Mouse (Mus musculus): ENCODE measurements at regions not wholly inside any gene's neighbourhood (a gene's known extent, or its start where the extent isn't known, plus 50 kb on each side); places are given as distances from the start of the nearest gene placed in this dataset.

DNA sequence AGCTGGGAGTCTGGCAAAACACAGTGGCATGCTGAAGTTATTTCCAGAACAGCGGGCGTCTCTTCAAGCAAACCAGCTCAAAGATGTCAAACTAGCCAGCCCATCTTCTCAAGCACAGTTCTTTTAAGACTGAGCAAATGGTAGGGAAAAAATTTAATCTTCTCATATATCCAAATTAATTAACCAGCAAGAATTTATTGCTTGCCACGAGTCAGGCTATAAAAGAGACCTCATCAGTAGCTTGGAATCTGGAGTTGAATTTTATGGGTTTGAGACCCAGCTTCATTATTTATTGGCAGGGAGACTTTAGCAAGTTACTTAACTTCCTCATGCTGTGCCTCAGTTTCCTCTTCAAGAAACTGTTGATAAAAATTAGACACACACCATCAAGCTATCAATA is 742.5 kb upstream of the Tmpo start:
- no peak for DNase-seq (ENCODE audit: extremely low spot score)

DNA sequence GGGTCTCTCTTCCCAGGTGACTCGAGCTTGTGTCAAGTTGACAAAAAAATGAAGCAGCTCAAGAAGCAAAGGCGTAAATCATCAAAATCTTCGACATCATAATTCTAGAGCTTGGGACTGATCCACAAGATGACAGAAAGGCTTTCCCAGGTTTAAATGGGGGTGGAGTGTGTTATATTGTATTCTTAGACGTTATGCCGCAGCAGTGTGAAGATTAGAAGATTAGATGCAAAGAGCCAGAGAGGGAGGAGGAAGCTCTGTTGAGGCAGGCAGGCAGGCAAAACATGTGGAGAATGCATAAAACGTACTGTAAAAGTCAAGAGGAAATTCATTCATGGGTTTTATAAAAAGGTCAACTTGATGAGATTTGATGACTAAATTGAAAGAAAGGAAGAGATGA is 708.7 kb upstream of the Tmpo start:
- DNase-seq (ENCODE audit: extremely low spot score): no peak

DNA sequence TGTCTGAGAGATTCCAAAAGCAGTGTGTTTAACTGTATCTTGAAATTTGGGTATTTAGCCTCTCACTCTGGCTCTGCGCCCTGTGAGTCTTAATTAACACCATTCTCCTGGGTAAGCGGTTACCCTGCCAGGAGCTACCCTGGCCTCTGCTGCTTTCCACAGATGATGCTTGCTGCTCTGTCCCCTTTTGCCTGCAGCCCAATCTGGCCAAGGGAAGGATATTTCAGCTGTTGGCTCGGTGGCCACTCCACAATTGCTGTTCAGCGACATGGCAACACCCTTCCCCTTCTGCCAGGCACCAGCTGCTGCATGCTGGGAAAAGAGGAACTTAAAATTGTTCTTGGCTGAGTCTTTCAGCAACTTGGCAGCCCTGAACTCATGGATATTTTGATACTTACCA is 707.4 kb upstream of the Tmpo start:
- DNase-seq (ENCODE audit: extremely low spot score): no peak

DNA sequence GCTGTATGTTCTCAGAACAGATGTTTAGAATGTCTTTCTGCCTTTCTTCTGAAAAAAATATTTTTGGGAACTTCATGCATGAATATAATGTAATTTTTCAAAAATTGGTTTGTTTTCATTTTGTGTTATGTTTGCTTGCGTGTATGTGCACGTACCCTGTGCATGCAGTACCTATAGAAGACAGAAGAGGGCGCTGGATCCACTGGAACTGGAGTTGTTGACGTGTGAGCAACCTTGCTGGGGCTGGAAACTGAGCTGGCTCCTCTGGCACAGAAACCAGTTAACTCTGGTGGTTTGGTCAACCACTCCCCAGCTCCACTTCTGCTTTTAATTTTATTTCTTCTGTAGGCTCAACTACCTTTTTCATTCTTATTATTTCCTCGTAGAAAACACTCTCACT is 702.0 kb upstream of the Tmpo start:
- peak; percentile 21 for DNase-seq (ENCODE audit: extremely low spot score)

DNA sequence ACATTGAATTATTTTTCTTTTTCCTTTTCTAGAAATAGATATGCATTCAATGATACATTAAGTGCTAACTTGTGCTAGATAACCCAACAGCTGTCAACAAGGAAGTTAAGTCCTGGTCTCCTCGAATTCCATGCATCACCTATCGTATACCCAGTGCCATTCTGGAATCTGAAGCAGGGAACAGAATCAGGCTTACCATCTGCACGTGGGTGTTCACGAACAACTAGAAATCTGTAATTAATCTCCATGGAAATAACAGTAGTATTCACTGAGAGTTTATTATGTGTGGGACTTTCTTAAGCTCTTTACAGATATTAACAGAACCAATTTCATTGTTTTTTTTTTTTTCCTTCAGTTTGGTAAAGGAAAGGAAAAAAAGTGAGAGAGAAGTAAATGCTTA is 701.4 kb upstream of the Tmpo start:
- DNase-seq (ENCODE audit: extremely low spot score): no peak

DNA sequence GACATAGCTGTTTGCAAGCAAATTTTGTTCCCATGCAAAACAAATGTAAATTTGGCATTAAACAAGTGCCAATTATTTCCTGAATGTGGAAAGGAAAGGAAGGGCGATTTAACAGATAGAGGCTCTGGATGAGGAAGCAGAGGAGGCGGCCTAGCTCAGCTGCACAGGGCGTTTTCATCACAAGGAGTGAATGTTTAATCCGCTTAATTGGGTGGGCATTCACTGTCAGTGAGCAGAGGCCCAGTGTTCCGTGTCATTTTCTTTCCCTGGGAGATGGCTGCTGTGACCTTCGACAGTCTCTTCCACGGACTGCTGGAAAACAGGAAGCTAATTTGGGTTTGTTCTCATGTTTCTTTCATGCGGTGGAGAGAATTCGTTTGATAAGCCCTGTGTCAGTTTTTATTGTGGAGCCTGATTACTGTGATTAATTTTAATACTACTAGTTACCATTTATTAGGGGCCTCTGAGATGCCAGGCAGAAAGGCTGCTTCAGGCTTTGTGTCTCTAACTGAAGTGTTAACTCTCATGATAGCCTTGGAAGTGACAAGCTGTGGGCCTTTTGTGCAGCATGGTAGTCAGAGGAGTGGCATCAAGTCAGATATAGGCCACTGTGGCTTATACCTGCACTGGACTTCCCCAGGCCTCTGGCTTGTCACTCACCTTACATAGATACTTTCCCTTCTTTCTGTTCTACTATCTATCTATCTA is 700.6 kb upstream of the Tmpo start:
- DNase-seq (ENCODE audit: extremely low spot score): no peak

DNA sequence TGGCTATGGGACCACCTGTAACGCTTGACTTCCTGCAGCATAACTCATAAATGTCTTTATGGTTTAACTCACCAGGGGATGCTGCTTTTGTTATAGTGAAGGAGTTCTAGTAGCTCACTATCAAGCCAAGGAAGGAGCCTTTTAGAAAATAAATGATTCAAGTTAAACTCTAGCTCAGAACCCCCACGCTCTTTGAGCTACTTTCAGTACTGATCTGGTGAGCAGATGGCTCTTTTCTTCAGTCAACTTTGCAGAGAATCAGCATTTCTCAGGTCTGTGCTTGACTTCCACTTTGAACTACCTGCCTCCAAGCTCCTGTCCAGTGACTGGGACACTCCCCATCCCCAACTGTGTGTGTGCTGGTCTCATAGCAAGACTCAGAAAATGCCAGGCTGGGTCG is 694.3 kb upstream of the Tmpo start:
- DNase-seq (ENCODE audit: extremely low spot score): no peak

DNA sequence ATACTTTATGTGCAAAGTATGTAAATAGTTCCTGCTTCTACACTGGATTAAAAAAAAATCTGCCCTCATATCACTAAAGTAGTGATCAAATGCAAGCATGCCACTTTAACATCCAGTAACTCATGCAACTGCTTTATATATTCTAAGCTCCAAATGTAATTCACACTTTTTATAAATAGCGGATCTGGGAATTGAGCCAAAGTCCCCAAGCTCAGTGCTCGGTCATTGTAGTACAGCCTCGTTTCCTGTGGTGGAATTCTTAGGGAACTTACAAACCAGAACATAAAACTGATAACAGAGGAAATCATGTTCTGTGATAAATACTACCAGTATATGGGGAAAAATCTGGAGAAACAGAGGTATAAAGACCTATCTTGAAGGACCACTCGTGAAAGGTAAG is 690.1 kb upstream of the Tmpo start:
- DNase-seq (ENCODE audit: extremely low spot score): no peak

DNA sequence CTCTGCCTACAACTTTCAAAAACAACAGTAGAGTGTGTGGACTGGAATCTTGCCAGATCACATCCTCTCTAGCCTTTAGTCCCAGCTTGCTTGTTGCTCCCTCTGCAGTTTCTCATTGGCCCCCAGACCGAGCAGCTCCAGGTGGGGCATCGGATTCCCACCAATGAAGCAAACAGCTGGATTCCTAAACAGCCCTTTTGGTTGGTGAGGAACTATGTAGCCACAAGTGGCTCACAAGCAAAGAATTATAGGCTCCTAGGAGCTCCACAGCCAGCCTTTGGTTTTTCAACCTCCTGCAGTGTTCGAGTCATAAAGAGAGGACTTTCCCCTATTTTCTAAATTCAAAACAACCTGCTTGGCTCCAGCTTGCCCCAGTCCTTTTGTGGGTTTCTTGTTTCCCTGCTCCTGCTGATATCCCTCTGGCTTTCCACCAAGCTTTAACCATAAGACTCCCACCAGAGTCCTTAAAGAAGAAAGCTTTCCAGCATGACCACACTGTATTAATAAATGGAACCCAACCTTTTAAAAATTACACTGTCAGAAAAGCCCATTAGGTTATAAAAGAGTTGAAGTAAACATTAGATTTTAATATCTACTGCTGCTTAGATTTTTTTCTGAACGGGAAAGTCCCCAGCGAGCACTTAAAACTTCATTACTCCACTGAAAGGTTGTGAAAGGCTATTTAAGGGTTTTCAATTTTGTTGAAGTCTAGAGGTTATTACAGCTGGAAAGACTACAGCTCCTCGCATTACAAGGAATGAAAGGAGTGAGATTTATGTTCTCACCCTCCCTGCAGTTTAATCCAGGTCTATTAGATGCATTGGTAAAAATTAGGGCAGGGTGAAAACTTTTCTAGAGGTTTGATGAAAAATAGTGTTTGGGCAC is 677.8 kb upstream of the Tmpo start:
- DNase-seq (ENCODE audit: extremely low spot score): no peak

DNA sequence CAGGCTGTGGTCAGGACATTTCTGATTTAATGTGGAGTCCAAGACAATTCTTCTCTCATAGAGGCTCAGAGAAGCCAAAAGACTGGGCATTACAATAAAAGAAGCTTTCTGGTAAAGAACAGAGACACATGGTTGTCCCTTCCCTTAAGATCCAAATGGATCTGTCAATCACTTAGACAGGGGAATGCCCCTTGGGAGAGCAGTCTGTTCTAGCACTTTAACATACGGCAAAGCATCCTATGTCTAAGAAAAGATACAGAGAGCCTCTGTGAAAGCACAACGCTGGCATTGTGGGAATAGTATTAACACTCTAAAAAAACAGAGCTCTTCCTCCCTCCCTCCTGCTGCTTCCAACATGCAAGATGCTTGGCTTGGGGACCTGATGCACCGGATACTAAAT is 646.0 kb upstream of the Tmpo start:
- DNase-seq (ENCODE audit: extremely low spot score): no peak

DNA sequence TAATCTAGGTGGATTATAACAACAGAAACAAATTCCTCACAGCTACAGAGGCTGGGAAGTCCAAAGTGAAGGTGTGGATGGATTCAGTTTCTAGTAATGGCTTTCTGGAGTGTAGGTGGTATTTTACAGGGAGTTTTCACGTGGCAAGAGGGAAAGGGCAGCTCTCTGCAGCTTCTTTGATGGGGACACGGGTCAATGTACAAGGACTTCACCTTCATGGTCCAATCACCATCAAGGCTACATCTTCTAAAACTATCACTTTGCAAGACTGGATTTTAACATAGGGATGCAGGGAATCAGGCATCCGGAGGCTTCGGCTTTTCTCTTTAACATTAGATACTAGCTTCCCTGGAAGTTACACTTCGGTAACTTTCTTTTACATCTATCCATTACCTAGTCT is 642.4 kb upstream of the Tmpo start:
- DNase-seq (ENCODE audit: extremely low spot score): no peak

DNA sequence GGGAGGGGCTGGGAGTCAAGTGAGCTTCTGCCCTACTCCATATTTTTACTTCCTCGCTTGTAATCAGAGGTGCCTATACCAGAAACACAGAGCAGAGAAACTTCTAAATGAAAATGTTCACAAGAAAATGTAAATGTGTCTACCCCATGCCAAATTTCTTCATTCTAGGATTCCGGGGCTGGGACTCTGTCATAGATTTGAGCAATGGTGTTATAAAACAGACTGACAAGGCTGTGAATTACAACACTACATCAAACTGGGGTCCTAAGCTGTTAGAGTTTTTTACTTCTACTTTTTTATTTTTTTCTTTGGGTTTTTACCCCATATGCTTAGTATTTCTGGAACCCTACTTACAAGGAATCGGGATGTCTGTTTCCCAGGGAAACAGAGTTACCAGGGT is 623.8 kb upstream of the Tmpo start:
- no peak for DNase-seq (ENCODE audit: extremely low spot score)

All from embryo, embryonic 9.5 days (tissue).